In genomic region chr3:142099151-142099550, GRCm38 (mm10) we compare ENCODE assay signal across 15 mouse cellular contexts.
"Had no signal": no experiment of that assay in that cellular context is flagged by ENCODE, and none has a peak within 500 bp of the region (broad histone marks: within the 10 kb centered on the region; RNA-seq: fewer than 3 reads in every experiment).

No protein-coding gene starts in this region.

- DNase-seq: kidney, adult 2 months; kidney, postnatal 14 days; lung, embryonic 14.5 days; lung, postnatal 14 days; right cerebral cortex, adult 18-20 months; spleen, adult 18-20 months; thymus, adult 18-20 months; thymus, postnatal 14 days had no signal

- H3K4me1 ChIP-seq: kidney, embryonic 15.5 days; limb, embryonic 15.5 days; liver, embryonic 12.5 days; megakaryocyte, embryonic 14.5 days had no signal

- H3K4me3 ChIP-seq: kidney, embryonic 15.5 days; left cerebral cortex, adult 2 months; limb, embryonic 15.5 days; liver, embryonic 12.5 days; megakaryocyte, embryonic 14.5 days; midbrain, embryonic 13.5 days had no signal

- H3K9ac ChIP-seq: kidney, embryonic 15.5 days; limb, embryonic 15.5 days; liver, embryonic 12.5 days; lung, embryonic 14.5 days; midbrain, embryonic 13.5 days had no signal

- H3K36me3 ChIP-seq: limb, embryonic 15.5 days; liver, embryonic 12.5 days; midbrain, embryonic 13.5 days had no signal

- H3K9me3 ChIP-seq: kidney, embryonic 15.5 days; limb, embryonic 15.5 days; liver, embryonic 12.5 days; midbrain, embryonic 13.5 days had no signal

- H3K27ac ChIP-seq: kidney, embryonic 15.5 days; left cerebral cortex, adult 2 months; limb, embryonic 15.5 days; liver, embryonic 12.5 days; macrophage; midbrain, embryonic 13.5 days had no signal

- H3K27me3 ChIP-seq: kidney, embryonic 15.5 days; limb, embryonic 15.5 days; liver, embryonic 12.5 days; megakaryocyte, embryonic 14.5 days; midbrain, embryonic 13.5 days had no signal

- H3K4me2 ChIP-seq: kidney, embryonic 15.5 days; limb, embryonic 15.5 days; liver, embryonic 12.5 days; lung, embryonic 14.5 days; midbrain, embryonic 13.5 days had no signal

- ATAC-seq: liver, embryonic 12.5 days; midbrain, embryonic 13.5 days had no signal
